Mouse (Mus musculus) erythroid progenitor cell, adult 5-6 weeks (primary cell): ENCODE measurements around the gene Hcn3. TPM values are rescaled to one million over a fixed set of nuclear protein-coding genes. Genes with fewer than 3 reads are reported as not detected.
"Not testable (repeated sequence)": the region's sequence is repeated elsewhere in the genome, so short reads cannot be mapped to it uniquely, and the experiment has no call there.

Source experiments
- ATAC-seq: replicated peaks from 2 replicates; pipeline ENCODE4 v1.8.0; 2016; ENCODE audit warnings: moderate number of reproducible peaks, mild to moderate bottlenecking, moderate TSS enrichment, inconsistent platforms; ENCODE audit not compliant: poor library complexity, low FRiP score, severe bottlenecking
- total RNA-seq, 2 experiments: library from RNA; stranded (forward) in 1 of 2; stranded (reverse) in 1 of 2; fragments of 150-400 nt in 1 of 2; fragments of 186-747, 209-891 nt in 1 of 2; gene quantifications; 2 replicates each; pipeline versions ENCODE4 v1.2.3 to v1.2.4; 2015 to 2017; ENCODE audit warnings: low replicate concordance in 2 of 2

The Hcn3 gene
- total RNA-seq, 2 experiments from 2014 or later, result 3.3 TPM; not detected in 1

DNA sequence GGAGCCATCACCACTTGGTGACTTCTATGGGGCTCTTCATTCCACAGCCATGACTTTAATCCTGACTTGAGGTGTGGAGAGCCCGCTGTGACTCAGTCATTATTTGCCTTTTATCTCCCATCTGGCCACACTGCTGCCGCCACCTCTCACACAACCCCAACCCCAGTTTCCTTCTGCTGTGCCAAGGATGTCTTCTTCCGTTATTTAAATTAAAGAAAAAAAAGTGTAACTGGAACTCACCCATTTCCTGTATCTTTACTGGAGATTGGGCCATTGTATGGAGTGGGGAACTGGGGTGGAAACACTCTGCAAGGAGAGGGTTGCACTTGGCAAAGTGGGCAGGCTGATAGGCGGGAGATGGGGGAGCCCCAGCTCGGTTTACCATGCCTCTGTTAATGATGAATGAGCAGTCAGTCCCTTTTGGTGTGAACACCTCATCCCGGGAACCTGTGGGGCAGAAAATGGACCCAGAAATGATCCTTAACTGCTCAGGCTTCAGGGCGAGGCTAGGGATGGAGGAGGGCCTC lies 22.6 kb upstream of the Hcn3 start:
- ATAC-seq, result no peak

DNA sequence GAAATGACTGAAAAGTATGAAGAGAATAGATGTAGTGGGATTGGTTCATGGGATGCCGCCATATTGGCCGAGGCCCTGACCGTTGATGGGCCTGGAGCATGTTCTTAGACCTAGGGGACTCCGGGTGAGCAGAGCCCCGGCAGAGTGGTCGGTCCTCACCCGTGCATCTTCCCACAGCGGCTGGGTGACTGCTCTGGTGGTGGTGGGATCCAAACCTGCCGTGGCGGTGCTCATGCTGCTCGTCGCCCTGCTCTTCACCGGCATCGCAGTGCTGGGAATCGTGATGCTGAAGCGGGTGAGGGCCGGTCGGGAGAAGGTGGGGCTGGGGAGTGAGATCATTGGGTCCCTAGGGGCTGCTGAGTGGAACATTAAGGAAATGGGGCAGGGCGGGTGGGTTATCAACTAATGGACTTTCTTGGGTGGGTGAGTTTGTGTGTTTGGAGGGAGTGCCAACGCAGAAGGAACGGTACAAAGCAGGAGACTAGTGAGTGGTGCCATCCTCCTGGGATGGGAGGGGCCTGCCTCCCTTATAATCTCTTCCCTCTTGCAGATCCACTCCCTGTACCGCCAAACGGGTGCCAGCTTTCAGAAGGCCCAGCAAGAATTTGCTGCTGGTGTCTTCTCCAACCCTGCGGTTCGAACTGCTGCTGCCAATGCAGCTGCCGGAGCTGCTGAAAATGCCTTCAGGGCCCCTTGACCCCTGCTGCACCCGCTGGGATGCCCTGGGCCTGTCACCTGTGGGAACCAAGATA lies 21.9 kb upstream of the Hcn3 start:
- ATAC-seq, result no peak

DNA sequence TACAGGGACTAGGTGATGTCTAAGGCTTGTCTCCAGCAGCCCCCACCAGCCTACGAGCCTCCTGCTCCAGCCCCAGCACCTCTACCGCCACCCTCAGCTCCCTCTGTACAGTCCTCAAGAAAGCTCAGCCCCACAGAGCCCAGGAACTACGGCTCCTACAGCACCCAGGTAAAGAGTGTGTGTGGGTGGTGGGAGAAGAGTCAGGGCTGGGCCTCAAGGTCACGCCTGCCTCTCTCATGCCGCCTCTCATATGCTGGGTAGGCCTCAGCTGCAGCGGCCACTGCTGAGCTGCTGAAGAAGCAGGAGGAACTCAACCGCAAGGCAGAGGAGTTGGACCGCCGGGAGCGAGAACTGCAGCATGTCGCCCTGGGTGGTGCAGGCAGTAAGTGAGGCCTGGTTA lies 19.1 kb upstream of the Hcn3 start:
- no peak for ATAC-seq

DNA sequence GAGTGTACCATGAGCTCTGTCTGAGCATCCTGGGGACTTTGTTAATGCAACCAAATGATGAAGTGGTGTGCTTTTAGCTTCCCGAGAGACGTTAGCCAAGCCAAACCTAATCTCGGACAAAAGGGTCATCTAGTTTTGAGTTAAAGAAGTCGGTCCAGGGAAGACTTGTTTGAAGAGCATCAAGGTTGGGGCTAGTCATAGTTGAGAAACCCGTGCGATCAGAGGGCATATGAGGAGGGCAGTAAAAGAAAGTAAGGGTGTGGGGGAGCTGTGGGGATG lies 18.1 kb upstream of the Hcn3 start:
- no peak for ATAC-seq

DNA sequence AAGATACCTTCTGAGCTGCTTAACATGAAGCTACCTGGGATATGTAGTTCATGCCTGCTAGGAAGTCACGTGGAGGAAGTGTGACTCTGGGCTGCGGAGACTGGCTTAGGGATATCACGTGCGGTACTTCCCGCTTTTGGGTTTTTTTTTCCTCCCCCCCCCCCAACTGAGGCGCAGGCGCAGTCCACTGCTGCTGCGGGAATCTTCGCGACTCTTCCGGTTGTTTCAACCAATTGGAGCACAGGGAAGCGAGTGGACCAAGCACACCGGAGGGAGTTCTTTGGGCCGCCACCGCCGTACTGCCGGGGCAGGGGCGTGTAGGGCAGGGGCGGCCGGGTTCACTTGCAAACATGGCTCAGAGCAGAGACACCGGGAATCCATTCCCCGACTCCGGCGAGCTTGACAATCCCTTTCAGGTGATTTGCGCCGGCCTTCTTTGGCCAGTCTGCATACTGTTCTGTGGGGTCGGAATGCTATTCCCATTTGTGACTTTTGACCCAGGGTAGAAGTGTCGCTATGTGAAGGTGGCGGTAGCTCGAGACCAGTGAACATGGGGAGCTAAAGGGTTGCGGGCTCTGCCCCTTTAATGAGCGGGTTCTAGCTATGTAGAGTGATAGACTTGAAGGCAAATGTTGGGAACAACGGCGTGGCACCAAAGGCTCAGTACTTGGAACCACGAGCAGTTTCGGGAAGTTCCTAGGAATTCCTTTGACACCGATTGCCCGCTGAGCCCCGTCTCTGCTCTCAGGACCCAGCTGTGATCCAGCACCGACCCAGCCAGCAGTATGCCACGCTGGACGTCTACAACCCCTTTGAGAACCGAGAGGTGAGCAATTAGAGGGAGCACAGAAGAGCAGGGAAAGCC lies 17.5 kb upstream of the Hcn3 start, which contains the start of gene Scamp3:
Gene Scamp3, plus strand, starts transcription at position 232 of the 865 bp plus-strand sequence.
- peak; percentile 93 for ATAC-seq

DNA sequence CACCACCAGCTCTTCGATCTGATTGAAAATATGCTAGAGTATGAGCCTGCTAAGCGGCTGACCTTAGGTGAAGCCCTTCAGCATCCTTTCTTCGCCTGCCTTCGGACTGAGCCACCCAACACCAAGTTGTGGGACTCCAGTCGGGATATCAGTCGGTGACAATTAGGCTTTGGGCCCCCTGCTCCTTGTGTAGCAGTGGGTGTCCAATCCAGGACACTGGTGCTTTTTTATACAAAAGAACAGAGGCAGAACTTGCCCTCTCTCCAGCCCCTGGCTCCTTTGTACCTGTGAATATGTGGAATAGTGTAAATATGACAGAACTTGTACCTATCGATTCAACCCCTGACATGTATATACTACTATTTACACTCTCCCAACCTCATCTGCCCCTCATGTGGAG lies 16.4 kb upstream of the Hcn3 start:
- no peak for ATAC-seq

DNA sequence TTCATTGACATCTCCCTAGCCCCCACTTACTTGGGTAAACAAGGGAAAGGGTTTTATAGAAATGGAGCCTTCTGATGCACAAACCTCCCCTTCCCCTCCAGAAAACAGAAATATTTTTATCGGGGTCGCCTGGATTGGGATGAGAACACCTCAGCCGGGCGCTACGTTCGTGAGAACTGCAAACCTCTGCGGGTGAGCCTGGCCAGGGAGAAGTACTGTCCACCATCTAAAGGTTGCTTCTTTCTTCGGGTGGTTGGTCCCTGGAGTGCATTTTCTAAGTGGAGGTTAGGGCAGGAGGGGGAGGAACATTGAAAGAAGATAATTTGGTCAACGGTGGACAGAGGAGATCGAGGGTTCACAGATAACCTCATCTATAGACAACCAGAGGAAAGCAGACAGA lies 15.5 kb upstream of the Hcn3 start:
- ATAC-seq, result no peak

DNA sequence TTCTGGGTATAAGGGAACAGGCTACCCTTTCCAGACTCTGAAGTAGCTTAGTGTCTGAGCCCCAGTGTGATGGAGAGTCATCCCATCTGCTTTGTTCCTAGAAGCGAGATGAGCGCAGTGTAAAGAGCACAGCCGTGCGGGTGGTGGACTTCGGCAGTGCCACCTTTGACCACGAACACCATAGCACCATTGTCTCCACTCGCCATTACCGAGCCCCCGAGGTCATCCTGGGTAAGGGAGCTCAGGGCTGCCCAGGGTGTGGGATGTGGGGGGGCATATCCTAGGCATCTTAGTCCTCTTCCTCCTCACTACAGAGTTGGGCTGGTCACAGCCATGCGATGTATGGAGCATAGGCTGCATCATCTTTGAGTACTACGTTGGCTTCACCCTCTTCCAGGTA lies 14.8 kb upstream of the Hcn3 start:
- ATAC-seq, result no peak

DNA sequence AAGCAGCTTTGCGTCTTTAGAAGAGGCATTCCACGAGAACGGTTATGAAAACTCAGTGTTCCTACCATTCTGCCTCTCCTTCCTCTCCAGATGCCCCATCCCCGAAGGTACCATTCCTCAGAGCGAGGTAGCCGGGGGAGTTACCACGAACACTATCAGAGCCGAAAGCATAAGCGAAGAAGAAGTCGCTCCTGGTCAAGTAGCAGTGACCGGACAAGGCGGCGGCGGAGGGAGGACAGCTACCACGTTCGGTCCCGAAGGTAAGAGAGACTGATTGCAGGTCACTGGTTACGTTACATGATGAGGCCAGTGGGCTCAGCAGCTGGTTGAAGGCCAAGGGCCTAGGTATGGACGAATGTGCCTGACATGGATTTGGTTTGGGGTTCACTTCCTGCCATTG lies 6.9 kb upstream of the Hcn3 start:
- ATAC-seq, result no peak

DNA sequence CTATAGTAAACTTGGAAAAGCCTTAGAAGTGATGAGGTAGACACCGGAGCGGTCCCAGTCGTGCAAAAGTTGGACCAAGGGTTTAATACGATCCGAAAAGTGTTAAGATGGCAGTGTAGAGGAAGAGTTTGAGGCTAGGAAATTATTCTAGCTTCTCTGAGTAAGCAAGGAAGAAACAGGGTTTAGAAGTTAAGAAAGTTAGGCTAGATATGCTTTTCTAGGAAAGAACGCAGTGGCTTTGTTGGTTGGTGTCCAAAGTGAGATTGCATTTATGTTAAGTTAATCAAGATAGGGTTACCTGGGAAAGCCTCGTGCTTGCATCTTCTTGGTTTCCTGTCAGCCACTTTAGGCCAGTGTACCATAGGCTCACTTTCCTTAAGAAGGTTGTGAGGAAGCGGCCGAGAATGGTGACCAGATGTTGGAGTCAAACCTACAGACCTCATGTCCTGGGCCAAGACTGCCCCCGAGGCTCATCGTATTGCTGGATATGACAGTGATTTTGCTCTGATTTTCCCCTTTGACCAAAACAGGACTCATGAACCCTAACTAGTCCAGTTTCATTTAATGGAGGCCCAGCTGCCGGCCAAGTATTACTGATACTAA lies 5.4 kb upstream of the Hcn3 start:
- no peak for ATAC-seq

DNA sequence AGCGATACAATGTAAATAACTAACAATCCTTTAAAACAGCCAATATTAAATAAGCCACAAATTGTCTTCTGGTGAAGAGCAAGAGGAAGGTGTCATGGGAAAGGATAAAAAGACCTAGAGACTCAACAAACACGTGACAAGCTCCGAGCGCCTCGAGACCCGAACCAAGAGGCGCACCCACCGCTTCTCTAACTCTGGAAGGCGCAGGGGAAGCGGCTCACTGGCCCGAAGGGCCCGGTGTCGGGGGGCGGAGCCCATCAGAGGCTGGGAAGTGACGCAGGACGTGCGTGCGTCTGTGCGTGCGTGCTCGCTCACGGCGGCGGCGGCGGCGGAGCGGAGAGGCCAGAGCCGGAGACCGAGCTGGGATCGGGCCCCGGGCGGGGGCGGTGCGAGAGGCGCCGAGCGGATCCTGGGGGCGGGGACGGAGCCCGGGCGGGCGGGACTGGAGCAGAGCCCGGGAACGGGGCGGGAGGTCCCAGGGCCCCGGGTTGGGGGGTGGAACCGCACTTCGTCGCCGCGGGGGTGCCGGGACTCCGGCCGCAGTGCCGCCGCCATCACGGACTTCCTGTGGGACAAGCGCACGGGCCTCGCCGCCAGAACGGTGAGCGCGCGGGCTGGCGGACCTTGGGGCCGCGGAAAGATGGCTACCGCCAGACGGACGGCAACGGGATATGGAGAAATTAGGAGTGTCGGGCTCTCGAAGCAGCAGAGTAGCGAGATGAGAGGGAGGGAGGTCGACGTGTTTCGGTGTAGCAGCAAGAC lies 4.7 kb upstream of the Hcn3 start, which contains the start of gene Clk2:
Gene Clk2, plus strand, starts transcription at position 290 of the 762 bp plus-strand sequence.
- peak; percentile 98 for ATAC-seq

DNA sequence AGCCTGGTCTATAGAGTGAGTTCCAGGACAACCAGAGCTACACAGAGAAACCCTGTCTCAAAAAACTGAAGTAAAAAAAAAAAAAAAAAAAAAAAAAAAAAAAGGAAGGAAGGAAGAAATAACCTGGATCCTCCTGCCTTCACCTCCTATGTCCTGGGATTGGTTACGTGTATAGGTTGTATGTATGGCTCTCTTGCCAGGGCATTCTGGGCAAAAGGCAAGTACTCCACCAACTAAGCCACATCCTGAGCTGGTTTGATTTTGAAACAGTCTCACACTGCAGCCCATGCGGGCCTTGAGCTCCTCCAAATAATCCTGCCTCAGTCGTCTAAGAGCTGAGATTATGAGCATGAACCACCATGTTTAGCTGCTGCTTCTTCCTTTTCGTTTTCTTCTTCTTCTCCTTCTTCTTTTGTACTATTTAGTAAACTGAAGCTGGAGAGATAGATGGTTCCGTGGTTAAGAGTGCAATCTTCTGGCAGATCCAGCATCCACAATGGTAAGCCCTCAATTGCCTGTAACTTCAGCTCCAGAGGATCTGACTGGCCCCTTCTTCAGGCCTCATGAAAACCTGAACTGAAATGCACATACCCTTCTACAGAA lies 3.7 kb upstream of the Hcn3 start:
- ATAC-seq, result no peak

DNA sequence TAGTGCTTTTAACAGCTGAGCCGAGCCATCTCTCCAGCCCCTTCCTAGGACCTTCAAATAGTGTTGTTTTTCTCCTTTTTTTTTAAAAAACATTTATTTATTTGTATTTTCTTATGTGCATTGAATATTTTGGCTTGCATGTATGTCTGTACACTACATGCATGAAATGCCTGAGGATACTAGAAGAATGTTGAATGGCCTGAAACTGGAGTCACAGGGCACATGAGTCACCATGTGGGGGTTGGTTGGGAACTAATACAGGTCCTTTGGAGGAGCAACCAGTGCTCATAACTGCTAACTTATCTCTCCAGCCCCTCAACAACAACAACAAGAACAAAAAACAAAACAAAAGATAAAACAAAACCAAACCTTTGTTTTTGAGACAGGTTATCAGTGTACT lies 3.1 kb upstream of the Hcn3 start:
- ATAC-seq, result no peak

DNA sequence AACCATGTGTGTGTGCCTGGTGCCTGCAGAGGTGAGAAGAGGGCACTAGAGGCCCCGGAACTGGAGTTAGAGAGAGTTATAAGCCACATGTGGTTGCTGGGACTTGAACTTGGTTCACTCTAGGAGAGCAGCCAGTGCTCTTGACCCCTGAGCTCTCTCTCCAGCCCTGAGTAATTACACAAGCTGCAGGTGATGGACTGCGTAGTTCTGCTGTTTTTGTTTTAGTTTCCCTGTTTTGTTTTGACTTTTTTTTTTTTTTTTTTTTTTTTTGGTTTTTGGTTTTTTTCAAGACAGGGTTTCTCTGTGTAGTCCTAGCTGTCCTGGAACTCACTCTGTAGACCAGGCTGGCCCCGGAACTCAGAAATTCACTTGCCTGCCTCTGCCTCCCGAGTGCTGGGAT lies 1.8 kb upstream of the Hcn3 start:
- no peak for ATAC-seq

DNA sequence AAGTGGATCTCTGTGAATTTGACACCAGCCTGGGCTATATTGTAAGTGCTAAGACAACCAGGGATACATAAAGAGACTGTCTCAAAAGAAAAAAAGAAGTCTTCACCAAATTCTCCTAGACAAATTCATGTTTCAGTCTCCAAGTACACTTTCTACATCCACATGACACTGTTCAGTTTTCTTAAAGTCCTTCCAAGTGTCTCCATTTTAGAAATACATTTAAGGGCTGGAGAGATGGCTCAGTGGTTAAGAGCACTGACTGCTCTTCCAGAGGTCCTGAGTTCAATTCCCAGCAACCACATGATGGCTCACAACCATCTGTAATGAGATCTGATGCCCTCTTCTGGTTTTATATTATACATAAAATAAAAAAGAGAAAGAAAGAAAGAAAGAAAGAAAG lies 1.2 kb upstream of the Hcn3 start:
- ATAC-seq, result not testable (repeated sequence)

DNA sequence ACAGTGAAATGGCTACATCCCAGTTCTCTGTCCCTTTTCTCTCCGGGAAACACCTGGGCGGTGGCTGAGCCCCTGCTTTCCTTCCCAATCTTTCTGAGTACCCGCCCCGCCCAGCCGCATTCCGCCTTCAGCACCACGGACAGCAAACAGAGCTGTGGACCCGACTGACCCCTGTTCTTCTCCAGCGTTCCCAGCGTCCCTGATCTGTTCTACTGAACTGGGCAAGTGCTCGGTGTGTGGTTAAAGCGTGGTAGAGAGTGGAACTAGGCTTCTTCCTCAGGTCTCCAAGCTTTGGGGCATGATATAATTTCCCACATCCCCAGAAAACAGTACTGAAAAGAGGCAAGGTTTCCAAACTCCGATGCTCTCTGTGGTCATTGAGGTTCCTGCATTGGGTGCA lies 785 bp downstream of the Hcn3 start:
- ATAC-seq, result 0 out of 2 replicates have a peak, but pooled peaks have one; percentile 20

DNA sequence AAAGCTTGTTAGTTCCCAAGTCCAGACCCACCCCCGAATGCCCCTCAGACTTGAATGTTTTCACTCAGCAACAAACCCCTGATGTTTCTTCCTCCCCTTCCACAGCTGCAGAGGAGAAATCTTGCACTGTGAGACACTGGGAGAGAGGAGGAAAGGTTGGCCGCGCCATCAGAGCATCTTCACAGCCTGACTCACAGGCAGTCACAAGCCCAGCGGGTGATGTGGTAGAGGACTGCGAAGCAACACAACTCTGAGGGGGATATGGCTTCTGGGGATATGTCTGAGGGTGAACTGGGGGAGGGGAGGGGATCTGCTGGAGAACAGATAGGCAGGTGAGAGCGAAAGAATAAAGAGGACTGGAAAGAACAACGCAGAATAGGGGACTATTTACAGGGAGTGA lies 1.3 kb downstream of the Hcn3 start:
- no peak for ATAC-seq

DNA sequence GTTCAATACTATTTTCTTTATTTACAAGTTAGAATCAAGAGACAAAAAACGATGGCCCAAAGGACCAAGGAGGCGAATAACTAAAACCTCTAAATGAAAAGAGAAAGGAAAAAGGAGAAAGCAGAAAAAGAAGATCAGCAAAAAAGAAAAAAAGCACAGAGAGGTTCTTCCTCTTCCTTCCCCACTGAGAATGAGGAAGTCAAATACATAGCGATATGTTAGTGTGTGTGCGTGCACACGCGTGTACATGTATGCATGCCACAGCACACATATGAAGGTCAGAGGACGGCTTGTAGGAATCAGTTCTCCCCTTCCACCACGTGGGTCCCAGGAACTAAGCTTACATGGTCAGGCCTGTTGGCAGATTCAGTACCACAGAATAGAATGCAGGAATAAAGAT lies 3.0 kb downstream of the Hcn3 start:
- ATAC-seq, result no peak

DNA sequence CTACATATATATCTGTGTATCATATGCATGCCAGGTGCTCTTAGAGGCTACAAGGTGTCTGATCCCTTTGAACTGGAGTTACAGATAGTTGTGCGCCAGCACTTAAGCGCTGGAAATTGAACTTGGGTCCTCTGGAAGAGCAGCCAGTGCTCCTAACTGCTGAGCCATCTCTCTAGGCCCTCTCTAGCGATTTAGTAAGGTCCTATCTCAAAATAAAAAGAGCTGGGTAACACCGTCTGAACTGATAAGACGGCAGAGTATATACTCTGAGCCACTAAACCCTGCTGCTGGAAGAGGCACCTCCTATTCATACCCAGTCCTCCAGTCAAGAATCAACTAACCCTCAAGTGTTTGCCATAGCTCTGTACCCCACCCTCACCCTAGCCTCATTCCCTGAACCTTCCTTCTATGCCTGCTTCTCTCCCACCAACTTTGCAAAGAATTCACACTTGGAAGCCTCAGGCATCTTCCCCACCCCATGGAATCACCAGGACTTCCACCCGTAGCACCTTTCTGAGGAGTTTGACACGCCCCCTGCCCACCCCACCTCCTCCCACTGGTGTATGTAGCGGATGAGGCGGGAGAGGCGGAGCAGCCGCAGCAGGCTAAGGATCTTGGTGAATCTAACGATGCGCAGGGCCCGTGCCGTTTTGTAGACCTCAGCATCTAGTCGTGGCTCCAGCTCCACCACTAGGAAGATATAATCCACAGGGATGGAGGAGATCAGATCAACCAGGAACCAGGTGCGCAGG lies 7.7 kb downstream of the Hcn3 start:
- ATAC-seq, result no peak
